Mouse (Mus musculus) midbrain, embryonic 14.5 days (tissue): ENCODE data around the gene Dock11. TPM values are rescaled to one million over a fixed set of nuclear protein-coding genes. Genes with fewer than 3 reads are reported as not detected.

Source experiments
- ATAC-seq: fragments of 200-750 bp; cut with Nextera tagmentation; 2 replicates; pipeline ENCODE4 v1.8.0; 2017; ENCODE audit warnings: moderate number of reproducible peaks, moderate library complexity; ENCODE audit not compliant: low FRiP score, low TSS enrichment
- DNase-seq: peaks from one replicate; pipeline ENCODE4 v3.0.0-alpha.2; 2015
- H3K27ac ChIP-seq: fragments of 300-500 bp; sonication (generic); replicated peaks from 2 replicates; pipeline ENCODE4 v1.5.1; 2014; ENCODE audit warnings: mild to moderate bottlenecking, low read depth, low read length, moderate library complexity
- H3K27me3 ChIP-seq: fragments of 300-500 bp; sonication (generic); 2 replicates; pipeline ENCODE4 v1.6.1; 2014; ENCODE audit warnings: low read length, control low read depth, mixed read lengths; ENCODE audit not compliant: control insufficient read depth, insufficient read depth
- H3K36me3 ChIP-seq: fragments of 300-500 bp; sonication (generic); 2 replicates; pipeline ENCODE4 v1.6.1; 2014; ENCODE audit warnings: low read length, control low read depth; ENCODE audit not compliant: control insufficient read depth, insufficient read depth
- H3K4me1 ChIP-seq: fragments of 300-500 bp; sonication (generic); 2 replicates; pipeline ENCODE4 v1.6.1; 2014; ENCODE audit warnings: mild to moderate bottlenecking, antibody characterized with exemption, low read length, control low read depth; ENCODE audit not compliant: control insufficient read depth, insufficient read depth
- H3K4me2 ChIP-seq: fragments of 300-500 bp; sonication (generic); 2 replicates; pipeline ENCODE4 v1.6.1; 2014; ENCODE audit warnings: mild to moderate bottlenecking, low read length, moderate library complexity
- H3K4me3 ChIP-seq: fragments of 300-500 bp; sonication (generic); replicated peaks from 2 replicates; pipeline ENCODE4 v1.5.1; 2014; ENCODE audit warnings: low read depth, low read length
- H3K9ac ChIP-seq: fragments of 300-500 bp; sonication (generic); replicated peaks from 2 replicates; pipeline ENCODE4 v1.6.1; 2014; ENCODE audit warnings: mild to moderate bottlenecking, low read length, moderate library complexity
- H3K9me3 ChIP-seq: fragments of 300-500 bp; sonication (generic); 2 replicates; pipeline ENCODE4 v1.6.1; 2016; ENCODE audit warnings: low read length, control low read depth, mixed read lengths; ENCODE audit not compliant: control insufficient read depth
- WGBS: fragments of 180-500 bp; shearing (Covaris S2); extraction: QIAGEN DNeasy Blood & Tissue Kit; methylation state at CpG from one replicate; pipeline ENCODE4 v1.1.7; 2014; 5-methylcytosine and 5-hydroxymethylcytosine counted together
- polyA plus RNA-seq: library from polyadenylated mRNA; unstranded; fragments of >200 nt; fragmentation: Nextera tagmentation; extraction: Ambion mirVana; gene quantifications from 2 replicates; pipeline ENCODE4 v1.2.1, GENCODE M21; 2014

The Dock11 gene
- polyA plus RNA-seq, 1 experiment from 2014 or later = 24.7 TPM

DNA sequence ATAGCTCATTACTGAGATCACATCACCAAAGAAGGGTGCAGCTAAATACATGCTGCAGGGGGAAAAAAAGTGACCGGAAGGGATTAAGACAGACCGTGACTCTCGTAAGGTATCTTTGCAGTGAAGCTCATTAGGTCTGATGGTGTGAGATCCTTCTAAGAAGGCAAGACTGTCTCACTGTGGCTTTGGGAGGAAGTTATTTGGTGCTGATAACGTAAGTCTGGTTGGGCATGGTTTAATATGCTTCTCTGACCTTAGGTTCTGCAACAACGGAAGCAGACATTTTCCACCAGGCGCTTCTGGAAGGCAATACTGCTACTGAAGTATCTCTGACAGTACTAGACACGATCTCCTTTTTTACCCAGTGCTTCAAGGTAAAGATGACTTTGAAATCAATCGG, 145.4 kb downstream of the Dock11 start:
- ATAC-seq (no peak), DNase-seq (no peak)
- Histone ChIP-seq H3K27me3 (no peaks in the 10 kb centered on the region), H3K36me3 (peaks cover 17% of the 10 kb centered on the region; the same call in 1 of the 2 replicates), H3K9me3 (no peaks in the 10 kb centered on the region), H3K4me2 (no peak overlapping the region), H3K27ac (no peak overlapping the region), H3K4me1 (no peaks in the 10 kb centered on the region), H3K4me3 (no peak overlapping the region), H3K9ac (no peak overlapping the region)
- WGBS = 86% methylated on average over 8 of the region's 8 CpGs

DNA sequence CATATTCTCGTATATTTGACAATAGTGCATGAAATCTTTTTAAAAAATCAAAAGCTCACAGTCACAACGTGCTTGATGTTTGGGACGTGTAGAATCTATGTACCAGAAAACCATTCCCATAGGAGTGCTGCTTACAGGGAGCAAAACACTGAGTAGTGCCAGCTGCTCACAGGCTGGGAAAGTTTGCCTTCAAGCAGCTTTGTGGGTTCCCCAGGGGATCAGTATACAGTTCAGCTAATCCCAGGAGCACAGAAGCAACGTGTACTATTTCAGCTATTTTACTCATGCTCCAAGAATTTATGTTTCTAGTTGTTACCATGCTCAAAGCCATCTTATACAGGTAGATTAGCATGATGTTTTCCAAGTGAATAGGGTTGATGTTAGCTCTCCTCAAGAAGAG, 157.1 kb downstream of the Dock11 start:
- Histone ChIP-seq H3K4me2 (no peak overlapping the region), H3K36me3 (no peaks in the 10 kb centered on the region), H3K27ac (no peak overlapping the region), H3K27me3 (no peaks in the 10 kb centered on the region), H3K9me3 (no peaks in the 10 kb centered on the region), H3K9ac (no peak overlapping the region), H3K4me3 (no peak overlapping the region), H3K4me1 (no peaks in the 10 kb centered on the region)
- ATAC-seq = no peak
- WGBS = 46% methylated on average over 4 of the region's 4 CpGs
- peak; percentile 2 for DNase-seq

DNA sequence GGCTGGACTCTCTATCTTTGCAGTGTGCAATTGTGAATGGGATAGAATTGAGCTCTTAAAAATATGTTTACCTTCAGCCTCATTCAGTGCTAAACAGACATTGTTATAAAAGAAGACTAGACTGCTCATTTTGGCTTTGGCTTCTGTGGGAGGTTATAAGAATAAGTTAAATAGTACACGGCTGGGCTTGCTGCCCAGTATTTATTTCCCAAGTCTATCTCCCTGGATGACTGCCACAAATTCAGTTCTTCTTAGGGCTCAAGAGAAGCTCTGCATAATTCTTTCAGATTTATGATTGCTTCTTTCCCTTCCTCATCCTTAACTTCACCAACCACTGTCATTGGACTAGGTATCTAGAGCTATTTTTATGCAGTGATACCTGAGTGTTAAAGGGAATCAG, 158.8 kb downstream of the Dock11 start:
- H3K4me3 ChIP-seq = no peak overlapping the region
- no peaks in the 10 kb centered on the region for H3K9me3 ChIP-seq
- no peak overlapping the region for H3K9ac ChIP-seq
- WGBS = 86% methylated on average over 1 of the region's 1 CpGs
- no peaks in the 10 kb centered on the region for H3K4me1 ChIP-seq
- H3K36me3 ChIP-seq = no peaks in the 10 kb centered on the region
- ATAC-seq = no peak
- H3K27me3 ChIP-seq = no peaks in the 10 kb centered on the region
- H3K4me2 ChIP-seq = no peak overlapping the region
- peak; percentile 1 for DNase-seq
- no peak overlapping the region for H3K27ac ChIP-seq

DNA sequence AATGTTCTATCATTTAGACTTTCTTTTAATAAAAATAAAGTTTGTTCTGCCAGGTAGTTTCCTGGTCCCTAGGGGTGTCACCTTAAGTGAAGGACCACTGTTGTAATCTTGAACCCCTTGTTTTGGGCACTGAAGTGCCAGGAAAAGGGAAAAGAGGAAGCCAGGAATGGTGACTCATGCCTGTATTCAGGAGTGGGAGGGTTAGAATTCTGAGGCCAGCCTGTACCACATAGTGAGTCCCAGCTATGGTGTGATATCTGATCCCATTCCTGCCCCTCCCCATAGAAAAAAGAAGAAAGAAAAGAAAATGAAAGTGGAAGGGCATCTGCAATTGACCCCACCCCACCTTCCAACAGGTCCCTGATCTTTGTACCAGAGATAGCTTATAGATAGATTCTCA, 161.7 kb downstream of the Dock11 start:
- DNase-seq (no peak), ATAC-seq (no peak)
- no peak overlapping the region for H3K9ac ChIP-seq
- no peaks in the 10 kb centered on the region for H3K9me3 ChIP-seq
- H3K36me3 ChIP-seq = no peaks in the 10 kb centered on the region
- H3K4me2 ChIP-seq = no peak overlapping the region
- H3K27ac ChIP-seq = no peak overlapping the region
- no peaks in the 10 kb centered on the region for H3K4me1 ChIP-seq
- H3K27me3 ChIP-seq = no peaks in the 10 kb centered on the region
- no peak overlapping the region for H3K4me3 ChIP-seq

DNA sequence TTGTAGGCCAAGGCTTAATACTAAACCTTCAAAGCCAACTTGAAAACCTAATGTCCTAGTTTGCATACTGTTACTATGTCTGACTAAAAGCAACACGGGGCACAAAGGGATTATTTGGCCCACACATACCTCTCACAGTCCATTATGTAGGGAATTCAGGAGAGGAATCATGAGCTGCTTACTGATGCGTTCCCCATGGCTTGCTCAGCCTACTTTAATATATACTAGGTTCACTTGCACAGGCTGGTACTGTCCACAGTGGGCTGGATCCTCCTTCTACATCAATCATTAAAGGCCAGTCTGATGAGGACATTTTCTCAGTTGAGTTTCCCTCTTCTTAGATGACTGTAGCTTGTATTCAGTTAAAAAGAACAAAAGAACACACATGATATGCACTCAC, 185.4 kb downstream of the Dock11 start:
- no peak overlapping the region for H3K4me2 ChIP-seq
- H3K9ac ChIP-seq = no peak overlapping the region
- H3K9me3 ChIP-seq = no peaks in the 10 kb centered on the region
- no peak overlapping the region for H3K4me3 ChIP-seq
- ATAC-seq (no peak), DNase-seq (peak; percentile 2)
- H3K36me3 ChIP-seq = no peaks in the 10 kb centered on the region
- no peak overlapping the region for H3K27ac ChIP-seq
- 35% methylated on average over 2 of the region's 2 CpGs for WGBS
- no peaks in the 10 kb centered on the region for H3K27me3 ChIP-seq
- H3K4me1 ChIP-seq = no peaks in the 10 kb centered on the region

DNA sequence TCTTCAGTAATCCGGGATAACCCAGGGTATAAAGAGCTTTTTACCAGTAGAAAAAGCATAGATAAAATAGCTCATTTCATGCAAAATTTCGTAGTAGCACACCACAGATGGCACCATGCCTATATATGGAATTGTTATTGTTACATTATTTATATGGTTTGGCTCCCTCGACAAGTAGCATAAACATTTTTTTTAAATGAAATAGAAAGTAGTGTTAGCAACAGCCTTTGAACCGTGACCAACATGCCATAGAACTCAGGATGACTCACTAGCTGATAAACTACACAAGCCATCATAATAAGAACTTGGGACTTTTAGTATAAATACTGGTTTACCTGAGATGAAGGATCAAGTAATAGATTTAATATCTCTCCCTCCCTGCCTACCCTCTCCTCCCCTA, 188.5 kb downstream of the Dock11 start:
- no peak overlapping the region for H3K9ac ChIP-seq
- H3K4me1 ChIP-seq = no peaks in the 10 kb centered on the region
- no peaks in the 10 kb centered on the region for H3K27me3 ChIP-seq
- WGBS = 82% methylated on average over 4 of the region's 4 CpGs
- no peaks in the 10 kb centered on the region for H3K9me3 ChIP-seq
- no peak overlapping the region for H3K4me2 ChIP-seq
- H3K36me3 ChIP-seq = no peaks in the 10 kb centered on the region
- H3K4me3 ChIP-seq = no peak overlapping the region
- ATAC-seq = no peak
- DNase-seq = no peak
- no peak overlapping the region for H3K27ac ChIP-seq

DNA sequence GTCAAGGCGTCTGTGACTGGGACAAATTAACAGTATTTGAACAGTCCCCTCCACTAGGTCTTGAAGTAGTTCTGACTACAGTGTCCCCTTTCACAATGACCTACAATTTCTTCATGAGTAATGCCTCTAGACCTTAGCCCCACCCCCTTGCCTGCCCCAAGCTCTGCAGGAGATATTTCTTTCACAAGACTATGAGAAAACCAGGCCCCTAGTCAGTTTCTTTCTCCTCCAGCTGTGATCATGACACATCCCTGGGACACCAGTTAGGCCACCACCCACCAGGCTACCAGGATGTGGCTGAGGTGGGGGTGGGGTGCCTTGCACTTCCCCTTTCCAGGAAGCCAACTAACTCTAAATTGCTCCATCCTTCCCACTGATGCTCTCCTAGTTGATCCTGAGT, 194.3 kb downstream of the Dock11 start:
- no peaks in the 10 kb centered on the region for H3K4me1 ChIP-seq
- no peaks in the 10 kb centered on the region for H3K9me3 ChIP-seq
- 88% methylated on average over 1 of the region's 1 CpGs for WGBS

DNA sequence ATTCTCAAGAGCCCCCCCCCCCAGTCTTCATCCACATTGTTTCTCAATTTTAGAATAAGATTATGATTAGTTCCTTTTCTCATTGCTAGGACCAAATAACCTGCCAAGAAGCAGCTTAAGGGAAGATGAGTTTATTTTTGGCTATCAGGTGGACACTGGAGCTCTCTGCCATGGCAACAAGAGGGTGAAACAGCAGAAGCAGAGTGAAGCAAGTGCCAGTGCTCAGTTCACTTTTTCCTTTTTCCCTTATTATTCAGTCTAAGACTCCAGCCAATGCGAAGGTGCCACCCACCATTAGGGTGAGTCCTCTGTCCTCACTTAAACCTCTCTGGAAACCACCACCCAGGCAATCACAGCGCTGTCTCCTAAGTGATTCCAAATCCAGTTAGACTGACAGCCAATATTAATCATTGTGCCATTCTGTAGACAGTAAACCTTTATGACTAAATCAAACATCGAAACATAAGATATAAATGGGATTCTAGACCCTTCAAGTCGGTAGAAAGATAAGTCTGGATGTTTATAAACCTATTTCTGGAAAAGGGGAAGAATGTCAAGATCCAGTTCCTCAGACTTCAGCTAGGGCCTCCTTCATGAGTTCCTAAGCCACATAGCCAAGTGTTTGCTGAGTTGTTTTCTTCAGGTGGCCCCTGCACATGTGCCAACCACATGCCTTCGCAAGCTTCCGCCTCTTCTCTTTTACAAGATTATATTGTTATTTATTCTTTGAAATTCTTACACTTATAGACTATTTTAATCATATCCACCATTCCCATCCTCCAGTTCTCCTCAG, 200.0 kb downstream of the Dock11 start:
- Histone ChIP-seq H3K9ac (no peak overlapping the region), H3K4me2 (no peak overlapping the region), H3K9me3 (no peaks in the 10 kb centered on the region), H3K27me3 (no peaks in the 10 kb centered on the region), H3K4me3 (no peak overlapping the region), H3K36me3 (no peaks in the 10 kb centered on the region), H3K4me1 (no peaks in the 10 kb centered on the region), H3K27ac (no peak overlapping the region)
- WGBS = 89% methylated on average over 6 of the region's 6 CpGs
- ATAC-seq (no peak), DNase-seq (no peak)

More for the DNA sequence above, 194.3 kb downstream of the Dock11 start:
- H3K4me3 ChIP-seq = no peak overlapping the region
- no peak for ATAC-seq
- H3K4me2 ChIP-seq = no peak overlapping the region
- no peak overlapping the region for H3K27ac ChIP-seq
- DNase-seq = no peak
- no peaks in the 10 kb centered on the region for H3K36me3 ChIP-seq
- no peak overlapping the region for H3K9ac ChIP-seq
- no peaks in the 10 kb centered on the region for H3K27me3 ChIP-seq

DNA sequence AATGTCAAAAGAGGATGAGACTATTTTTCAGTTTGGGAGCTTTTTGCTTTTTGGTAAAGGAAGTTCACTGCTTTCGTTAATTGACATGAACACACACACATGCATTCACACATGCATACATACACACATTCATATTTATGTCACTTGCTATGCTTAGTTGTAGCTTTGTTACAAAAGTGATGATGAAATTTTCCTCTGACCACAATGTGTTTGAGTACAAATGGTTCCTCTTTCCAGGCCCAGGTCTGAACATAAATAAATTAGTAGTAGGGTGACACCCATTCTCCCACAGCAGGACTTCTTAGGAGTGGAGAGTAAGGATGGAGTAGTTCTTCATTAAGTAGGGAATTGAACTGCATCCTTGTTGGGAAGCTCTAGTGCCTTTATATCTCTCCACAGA, 212.3 kb downstream of the Dock11 start:
- no peak overlapping the region for H3K27ac ChIP-seq
- no peak overlapping the region for H3K9ac ChIP-seq
- 85% methylated on average over 1 of the region's 1 CpGs for WGBS
- ATAC-seq (no peak), DNase-seq (no peak)
- no peaks in the 10 kb centered on the region for H3K36me3 ChIP-seq
- H3K27me3 ChIP-seq = no peaks in the 10 kb centered on the region
- H3K9me3 ChIP-seq = no peaks in the 10 kb centered on the region
- no peaks in the 10 kb centered on the region for H3K4me1 ChIP-seq
- no peak overlapping the region for H3K4me2 ChIP-seq
- H3K4me3 ChIP-seq = no peak overlapping the region
